Mouse (Mus musculus) mature B cell (primary cell): ENCODE data around the gene Inha.

Source experiments
- in situ Hi-C: fragments of 300-500 bp; cut with MboI; formaldehyde crosslinking; loops from 2 replicates; pipeline ENCODE4 v1.14.3; 2019

Inha gene

DNA sequence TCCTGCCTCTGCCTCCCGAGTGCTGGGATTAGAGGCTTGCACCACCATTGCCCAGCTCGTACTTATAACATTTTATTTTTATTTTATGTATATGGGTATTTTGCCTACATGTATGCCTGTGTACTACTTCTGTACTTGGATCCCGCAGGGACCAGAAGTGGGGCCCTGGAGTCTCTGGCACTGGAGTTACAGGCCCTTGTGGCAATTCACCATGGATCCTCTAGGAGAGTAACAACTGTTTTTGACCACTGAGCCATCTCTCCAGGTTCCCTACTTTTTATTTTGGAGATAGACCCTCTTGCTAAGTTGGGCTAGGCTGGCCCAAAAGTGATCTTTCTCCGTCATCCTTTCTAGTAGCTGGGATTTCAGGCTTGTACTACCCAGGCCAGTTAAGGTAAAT is 11.6 kb downstream of the Inha start:
- in situ Hi-C loops: no loop called here

DNA sequence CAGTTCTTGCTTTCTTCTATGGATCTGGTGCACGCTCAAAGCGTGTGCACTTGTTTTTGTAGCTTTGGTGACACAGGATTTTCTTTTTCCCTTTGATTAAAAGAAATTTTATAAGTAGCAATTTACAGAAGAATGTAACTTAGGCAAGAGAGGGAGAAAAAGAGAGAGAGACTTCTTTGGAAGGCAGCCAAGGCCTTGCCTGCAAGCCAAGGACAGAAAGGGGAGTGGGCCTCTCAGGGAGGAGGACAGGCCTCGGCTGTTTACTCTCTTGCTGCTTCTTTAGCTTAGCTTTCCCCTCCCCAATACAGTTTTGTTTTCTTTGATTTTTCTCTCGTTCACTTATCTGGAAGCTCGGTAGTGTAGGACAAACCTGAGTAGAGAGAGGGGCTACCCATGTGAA is 12.7 kb downstream of the Inha start:
- in situ Hi-C loops: no loop called here

DNA sequence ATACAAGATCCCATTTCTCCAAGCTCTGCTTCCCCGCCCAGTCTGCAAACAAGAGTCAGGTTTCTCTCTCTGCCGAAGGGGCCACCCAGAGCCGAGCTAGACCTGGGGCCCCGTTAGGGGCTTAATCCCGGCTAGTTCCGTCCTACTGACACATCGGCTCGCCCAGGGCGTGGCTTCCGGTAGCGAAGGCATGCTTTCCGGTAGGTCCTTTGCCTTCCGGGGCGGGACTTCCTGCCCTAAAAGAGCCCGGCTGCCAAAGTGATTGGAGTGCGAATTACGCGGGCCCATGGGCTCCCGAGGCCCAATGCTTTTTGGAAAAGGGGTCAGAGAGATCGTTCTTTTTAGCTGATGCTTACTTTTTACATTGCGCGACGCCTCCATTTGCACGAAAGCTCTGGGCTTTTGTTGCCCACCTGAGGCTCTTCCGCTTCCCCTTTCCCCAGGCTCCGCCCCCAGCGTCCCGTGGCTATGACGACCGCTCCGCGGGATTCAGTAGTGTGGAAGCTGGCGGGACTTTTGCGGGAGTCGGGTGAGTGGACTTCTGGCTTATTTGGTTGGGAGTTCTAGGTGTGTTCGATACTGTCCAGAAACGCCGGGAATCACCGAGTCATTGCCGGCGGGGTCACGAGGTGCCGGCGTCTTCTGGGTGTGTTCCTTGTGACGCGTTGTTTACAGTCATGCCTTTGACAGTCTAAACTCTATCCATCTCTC is 14.6 kb downstream of the Inha start, which contains the start of gene Stk11ip:
Gene Stk11ip (plus strand): TSS at position 209 of the 711 bp plus-strand sequence.
- in situ Hi-C loops: no loop called here

DNA sequence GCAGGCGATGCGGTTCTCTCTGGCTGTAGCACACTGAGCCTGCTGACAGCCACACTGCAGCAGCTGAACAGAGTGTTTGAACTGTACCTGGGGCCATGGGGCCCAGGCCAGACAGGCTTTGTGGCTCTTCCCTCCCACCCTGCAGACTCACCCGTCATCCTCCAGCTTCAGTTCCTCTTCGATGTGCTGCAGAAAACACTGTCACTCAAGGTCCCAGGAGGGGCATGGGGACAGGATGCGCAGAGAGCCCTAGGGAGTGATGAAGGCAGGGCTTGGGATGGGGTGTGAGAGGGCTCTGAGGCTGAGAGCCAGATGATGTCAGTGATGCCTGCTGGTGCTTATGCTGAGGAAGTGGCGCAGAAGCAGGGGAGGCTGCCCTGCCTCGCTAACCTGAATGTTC is 17.8 kb downstream of the Inha start:
- in situ Hi-C loops: no loop called here

DNA sequence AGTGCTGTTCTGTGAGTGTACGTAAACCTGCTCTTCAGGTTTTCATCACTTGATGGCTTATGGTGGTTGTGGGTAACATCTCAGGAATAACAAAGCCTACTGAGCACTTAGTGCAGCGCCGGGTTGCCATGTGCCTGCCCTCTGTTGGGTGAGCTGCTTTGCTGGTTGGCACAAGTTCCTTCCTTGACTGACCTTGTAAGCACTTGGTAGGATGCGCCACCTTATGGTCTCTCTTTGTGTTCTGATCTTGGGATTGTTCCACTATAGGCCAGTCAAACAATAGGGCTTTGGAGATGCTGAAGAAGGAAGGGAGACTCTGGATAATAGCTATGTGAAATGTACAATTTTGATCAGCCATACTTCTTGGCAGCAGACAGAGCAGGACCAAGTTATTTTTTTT is 23.7 kb downstream of the Inha start:
- in situ Hi-C loops: no loop called here

DNA sequence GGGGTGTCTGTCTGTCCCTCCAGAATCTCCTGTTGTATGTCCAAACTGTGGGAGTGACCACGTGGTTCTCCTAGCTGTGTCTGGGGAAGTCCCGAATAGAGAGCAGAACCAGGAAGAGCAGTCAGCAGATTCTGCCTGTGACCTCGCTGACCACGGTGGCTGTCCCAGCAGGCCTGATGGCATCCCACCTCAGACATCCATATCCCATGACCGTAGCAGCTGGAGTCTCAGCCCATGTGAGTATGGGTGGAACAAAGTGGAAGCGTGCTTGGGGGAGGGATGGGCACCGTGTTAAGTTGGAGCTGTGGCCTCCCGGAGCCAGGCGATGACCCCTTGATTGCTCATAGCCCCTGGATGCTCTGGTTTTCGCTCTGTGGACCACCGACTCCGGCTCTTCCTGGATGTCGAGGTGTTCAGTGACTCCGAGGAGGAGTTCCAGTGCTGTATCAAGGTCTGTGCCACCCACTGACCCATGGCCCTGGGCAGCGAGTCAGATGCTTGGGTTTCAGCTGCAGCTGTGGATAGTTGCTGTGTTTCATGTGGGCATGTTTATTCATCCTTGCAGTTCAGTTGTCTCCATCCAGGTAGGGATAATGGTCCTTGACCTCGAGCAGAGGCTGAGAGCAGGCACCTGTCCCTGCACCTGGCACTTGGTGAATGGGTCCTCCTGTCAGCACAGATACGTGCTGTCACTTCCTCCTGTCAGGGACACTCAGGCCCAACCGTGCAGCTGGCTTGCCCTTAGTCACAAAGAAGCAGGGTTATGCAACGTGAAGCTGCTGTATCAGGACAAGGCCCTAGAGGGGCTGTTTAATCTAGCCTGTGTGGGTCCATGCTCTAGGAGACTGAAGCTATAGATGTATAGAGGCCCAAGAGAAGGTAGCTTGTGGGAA is 25.6 kb downstream of the Inha start:
- in situ Hi-C loops: no loop called here

DNA sequence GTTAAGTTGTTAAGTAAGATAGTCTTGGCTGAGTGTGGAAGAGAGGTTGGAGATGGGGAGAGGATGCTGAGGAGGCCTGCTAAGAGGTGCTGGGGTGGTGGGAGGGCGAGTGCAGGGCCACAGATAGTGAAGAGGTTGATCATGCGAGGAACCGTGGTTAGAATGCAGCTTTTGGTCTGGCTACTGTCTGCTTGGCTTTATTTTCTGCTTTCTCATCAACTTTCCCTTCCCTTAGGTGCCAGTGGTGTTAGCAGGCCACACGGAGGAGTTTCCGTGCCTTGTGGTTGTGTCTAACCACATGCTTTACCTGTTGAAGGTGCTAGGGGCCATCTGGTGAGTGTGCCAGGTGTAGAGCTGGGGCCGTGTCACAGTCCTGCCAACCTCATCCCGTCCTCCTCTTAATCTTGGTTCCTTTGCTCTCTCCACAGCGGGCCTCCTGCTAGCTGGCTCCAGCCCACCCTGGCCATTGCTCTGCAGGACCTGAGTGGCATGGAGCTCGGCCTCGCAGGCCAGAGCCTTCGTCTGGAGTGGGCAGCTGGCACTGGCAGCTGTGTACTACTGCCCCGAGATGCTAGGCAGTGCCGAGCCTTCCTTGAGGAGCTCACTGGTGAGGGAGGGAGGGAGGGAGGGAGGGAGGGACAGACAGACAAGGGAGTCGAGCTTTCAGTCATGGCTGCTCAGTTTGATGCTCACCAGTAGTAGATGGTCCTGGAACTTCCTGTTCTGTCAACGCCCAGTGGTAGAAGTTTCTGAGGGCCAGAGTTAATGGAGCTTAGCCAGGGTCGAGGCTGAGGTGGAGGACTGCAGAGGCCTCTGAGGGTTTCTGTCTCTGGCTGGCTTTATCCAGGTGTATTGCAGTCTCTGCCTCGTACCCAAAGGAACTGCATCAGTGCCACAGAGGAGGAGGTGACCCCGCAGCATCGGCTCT is 26.7 kb downstream of the Inha start:
- in situ Hi-C loops: no loop called here

DNA sequence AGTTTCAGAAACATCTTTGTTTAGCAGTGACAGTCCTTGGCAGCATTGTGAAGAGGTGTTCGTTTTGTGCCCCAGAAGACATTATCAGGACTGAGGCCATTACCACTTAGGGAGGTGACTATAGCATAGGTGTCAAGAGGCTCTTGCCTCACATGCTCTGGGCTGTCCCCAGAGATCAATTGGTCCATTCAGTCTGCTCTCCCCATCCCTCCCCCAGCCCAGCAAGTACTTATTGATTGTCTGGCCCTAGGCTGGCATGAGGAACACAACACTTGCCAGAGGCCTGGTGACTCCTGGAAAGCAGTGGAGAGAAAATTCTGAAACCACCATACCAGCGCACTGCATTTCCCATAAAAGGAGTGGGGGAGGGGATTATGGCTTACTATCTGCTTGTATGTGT is 30.7 kb downstream of the Inha start:
- in situ Hi-C loops: no loop called here

DNA sequence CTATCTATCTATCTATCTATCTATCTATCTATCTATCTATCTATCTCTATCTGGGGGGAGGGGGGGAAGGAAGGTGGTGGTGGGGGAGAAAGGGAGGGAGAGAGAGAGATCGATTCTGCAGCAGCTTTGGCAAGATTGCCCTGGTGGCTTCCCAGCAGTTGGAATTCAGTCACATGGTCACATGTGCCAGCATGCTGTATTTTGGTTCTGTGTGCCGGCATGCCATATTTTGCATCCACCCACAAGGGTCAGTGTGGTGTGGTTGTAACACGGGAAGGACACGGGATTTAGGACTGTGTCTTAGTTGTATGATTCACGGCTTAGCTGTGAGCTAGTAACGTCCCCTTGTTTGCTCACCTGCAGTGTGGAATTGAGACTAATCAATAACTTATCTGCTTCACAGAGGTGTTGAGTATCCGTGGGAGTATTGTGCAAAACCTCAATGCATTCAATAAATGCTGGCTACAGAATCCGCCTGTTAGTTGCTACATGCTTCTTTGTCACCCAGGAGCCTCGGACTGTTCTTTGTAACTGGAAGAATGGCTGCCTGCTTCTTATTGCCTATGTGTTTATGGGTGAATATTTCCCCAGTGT is 31.8 kb downstream of the Inha start:
- in situ Hi-C loops: no loop called here

DNA sequence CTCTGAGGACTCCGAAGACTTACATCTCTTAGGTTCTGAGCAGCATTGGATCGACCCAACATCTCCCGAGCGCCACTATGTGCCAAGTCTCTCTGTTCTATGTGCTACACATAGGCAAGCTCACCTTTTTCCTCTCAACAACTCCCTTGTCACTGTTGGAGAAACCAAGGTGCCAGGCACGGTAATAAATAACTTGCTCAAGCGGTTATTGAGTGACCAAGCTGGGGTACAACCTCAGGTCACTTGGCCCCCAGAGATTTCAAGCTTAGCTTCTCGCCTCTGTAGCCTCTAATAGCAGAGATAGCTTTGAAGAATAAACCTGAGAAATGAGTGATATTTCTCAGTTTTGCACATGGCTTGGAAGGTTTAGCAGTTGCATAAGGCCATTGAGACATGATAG is 34.6 kb downstream of the Inha start:
- in situ Hi-C loops: no loop called here

DNA sequence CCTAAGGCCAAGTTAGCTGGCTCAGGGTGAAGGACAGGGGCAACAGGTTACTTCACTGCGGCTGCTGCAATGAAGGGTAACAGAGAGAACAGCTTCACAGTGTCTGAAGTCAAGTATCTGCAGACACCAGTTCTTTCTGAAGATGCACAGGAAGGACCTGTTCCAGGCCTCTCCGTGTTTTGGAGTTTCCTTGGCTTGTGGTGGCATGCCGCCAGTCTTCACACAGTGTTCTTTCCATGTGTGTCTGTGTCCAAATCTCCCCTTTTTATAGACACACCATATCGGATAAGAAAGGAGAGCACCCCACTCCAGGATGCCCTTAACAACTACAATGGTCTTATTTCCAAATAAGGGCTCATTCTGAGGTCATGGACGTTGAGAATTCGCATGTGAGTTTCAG is 37.5 kb downstream of the Inha start:
- in situ Hi-C loops: no loop called here

DNA sequence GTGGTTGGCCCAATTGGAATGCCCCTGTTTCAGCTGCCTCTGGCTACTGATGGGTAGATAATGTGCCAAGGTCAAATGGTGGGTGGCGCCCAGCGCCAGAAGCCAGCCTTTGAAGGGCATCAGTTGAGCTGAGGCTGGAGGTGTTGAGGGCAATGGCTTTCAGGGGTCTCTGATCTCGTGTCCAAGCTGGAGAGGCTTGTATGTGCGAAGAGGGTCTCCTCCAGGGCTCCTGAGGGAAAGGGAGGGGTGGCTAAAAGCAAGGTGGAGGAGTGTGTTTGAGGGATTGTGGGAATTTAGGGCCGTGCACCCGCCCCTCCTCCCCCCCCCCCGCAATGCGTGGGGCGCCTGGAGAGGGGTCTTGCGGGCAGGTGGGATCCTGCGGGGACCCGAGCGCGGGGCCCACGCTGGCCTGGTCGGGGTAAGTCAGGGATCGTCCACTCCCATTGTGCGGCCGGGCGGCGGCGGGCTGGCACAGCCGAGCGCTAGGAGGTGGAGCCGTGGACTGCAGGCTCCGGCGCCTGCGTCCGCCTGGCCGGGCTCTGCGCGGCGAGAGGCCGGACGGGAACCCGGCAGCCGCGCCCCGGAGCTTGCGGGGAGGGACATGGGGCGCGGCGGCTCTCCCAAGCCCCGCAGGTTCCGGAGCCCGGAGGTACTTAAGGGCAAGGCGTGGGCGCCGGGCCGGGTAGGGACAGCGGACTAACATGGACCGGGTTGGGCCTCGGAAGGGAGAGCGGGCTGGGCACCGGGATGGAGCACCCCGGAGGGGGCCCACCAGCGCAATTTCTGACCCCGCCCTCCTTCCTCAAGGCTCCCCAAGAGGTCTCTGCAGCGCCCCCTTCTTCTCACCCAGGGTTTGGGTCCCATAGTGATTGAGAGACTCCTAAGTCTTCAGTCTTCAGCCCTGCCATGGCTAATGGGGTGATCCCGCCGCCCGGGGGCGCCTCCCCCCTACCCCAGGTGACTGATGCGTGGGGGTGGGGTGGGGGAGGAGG is 39.4 kb downstream of the Inha start, which contains the start of gene Slc4a3:
Gene Slc4a3 (plus strand): TSS at position 302 of the 992 bp plus-strand sequence.
- in situ Hi-C loops: no loop called here

DNA sequence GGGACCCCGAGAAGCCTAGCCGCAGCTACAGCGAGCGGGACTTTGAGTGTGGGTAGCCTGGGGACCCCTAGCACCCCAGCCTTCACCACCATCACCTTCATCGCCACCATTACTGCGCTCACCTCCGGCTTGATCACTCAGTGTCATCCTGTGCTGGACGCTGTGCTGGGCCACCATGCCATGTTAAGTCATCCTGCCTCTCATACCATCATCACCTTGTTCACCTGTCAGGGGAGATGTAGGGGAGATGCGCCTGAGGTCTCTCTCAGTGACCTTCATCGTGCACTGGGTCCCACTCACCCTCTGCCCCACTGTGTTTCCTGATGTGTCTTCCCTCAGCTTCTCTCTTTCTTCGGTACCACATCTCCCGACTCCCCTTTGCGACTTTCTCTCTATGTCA is 40.5 kb downstream of the Inha start:
- in situ Hi-C loops: no loop called here

DNA sequence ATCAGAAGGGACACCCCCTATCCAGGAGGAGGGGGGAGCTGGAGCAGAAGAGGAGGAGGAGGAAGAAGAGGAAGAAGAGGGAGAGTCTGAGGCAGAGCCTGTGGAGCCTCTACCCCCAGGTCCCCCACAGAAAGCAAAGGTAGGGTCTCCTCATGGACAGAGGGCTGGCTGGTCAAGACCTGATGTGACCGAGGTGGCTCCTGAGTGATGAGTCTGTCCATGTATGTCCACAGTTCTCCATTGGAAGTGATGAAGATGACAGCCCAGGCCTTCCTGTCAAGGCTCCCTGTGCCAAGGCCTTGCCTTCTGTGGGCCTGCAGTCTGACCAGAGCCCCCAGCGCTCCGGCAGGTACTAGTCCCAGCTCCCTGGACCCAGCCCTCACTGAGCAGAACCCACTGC is 41.2 kb downstream of the Inha start:
- in situ Hi-C loops: no loop called here

DNA sequence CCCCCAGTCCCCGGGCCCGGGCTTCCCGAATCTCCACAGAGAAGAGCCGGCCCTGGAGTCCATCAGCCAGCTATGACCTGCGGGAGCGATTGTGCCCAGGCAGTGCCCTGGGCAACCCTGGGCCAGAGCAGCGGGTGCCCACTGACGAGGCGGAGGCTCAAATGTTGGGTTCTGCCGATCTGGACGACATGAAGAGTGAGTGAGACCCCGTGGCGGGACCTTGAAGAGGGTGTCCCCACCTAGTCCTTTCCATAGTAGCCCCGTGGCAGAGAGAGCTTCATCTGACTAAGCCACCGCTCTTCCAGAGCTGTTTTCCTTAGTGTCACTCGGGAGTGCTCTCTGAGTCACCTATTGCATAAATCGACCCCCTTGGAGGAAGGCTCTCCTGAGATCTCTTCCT is 42.0 kb downstream of the Inha start:
- in situ Hi-C loops: no loop called here

DNA sequence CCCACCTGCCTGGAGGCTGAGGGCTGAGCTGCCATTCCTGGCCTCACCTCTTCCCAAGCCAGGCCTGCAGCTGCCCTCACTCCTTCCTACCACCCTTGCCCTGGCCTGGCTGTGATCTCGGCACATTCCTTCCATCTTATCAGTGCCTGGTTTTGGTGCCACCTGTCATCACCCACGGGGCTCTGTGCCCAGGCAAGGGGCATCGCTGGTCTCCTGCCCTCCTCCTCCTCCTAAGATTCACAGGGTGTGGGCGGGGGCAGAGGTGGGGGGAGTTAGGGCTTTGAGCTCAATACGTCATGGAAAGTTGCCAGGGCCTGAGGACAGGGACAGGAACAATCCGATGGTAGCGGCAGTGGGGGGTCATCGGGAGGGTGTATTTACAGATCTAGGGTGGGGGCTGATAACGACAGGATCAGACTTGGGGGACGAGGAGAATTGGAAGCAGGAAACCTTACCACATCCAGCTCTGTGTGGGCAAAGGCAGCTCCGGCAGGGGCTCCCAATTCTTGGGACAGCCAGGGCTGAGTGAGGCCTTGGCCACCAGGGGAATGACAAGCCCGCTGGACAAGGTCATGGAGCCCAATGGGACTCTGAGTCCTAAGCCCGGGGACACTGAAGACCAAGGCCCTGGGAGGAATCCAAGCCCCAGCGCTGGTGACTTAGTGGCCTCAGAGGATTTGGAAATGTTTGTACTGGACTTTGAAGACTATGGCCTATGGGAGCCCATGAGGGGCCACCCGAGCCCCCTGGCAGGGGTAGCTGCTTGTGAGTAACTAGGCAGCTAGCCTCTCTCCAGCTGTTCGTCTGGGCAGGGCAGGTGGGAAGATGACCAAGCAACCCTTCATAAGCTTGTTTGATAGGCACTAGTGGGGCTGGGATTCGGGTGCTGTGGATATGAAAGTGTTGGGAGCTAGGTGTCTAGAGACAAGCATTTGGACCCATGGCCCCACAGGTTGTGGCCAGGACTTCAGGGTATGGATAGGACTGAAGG is 42.7 kb downstream of the Inha start:
- in situ Hi-C loops: no loop called here

DNA sequence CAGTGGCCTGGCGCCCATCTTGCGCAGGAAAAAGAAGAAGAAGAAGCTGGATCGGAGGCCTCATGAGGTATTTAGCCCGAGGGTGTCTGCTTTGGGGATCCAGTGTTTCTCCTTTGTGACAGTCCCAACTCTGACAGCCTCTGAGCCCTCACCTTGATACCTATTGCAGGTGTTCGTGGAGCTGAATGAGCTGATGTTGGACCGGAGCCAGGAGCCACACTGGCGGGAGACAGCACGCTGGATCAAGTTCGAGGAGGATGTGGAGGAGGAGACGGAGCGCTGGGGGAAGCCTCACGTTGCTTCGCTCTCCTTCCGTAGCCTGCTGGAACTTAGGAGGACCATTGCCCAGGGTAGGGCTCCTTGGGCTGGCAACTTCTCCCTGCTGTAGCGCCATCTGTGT is 43.7 kb downstream of the Inha start:
- in situ Hi-C loops: no loop called here

DNA sequence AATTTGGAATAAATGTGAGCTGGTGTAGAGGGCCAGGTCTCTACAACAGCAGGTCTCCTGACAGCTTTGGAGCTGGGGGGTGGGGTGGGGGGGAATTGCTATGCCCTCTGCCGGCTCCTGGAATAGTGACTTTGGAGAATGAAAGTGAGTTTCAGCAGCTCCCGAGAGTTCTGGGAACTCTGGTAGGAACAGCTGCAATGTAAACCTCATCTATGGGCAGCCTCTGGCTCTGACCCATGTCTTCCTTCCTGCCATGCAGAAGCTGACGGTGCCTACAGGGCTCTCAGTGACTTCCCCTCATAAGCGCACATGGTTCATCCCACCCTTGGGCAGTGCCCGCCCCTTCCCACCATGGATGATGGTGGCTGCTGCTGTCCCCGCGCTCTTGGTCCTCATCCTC is 48.8 kb downstream of the Inha start:
- in situ Hi-C loops: no loop called here

DNA sequence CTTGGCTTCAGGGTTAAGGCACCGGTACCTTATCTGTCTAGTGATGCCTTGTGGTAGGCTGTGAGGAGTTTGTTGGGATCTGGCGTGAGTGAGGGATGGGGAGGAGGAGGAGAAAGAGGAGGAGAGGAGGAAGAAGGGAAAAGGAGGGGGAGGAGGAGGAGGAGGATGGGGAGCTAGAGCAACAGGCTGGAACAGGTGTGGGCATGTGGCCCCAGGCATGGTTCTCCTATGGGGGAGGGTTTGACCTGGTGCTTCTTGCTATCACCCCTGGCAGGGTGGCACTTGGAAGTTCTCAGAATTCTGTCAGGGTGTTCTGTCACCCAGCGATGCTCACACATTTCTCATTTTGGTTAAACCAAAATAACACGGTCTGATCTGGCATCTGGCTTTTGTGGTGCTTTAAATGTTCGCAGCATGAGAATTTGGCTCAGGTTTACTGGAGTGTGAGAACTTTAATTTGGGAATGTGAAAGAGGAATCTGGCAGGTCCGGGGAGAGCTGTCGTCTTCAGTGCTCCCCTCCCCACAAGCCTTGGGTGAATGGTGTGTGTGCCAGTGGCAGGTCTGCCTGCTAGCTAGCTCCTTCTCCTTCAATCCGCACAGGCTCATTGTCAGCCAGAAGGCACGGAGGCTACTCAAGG is 49.4 kb downstream of the Inha start:
- in situ Hi-C loops: no loop called here
